Mouse (Mus musculus) intestine, embryonic 16.5 days (tissue): Measurements from ENCODE around the gene Mocs3. TPM values are rescaled to one million over a fixed set of nuclear protein-coding genes. Genes with fewer than 3 reads are reported as not detected.

Experiments
- ATAC-seq: fragments of 200-750 bp; cut with Nextera tagmentation; 2 replicates; pipeline ENCODE4 v1.8.0; 2017; ENCODE audit warnings: moderate TSS enrichment, moderate library complexity
- H3K27ac ChIP-seq: fragments of 300-500 bp; sonication (generic); 2 replicates; pipeline ENCODE4 v1.5.1; 2014; ENCODE audit warnings: mild to moderate bottlenecking, low read length
- H3K27me3 ChIP-seq: fragments of 300-500 bp; sonication (generic); replicated peaks from 2 replicates; pipeline ENCODE4 v1.6.1; 2014; ENCODE audit warnings: low read length, control low read depth, mixed read lengths; ENCODE audit not compliant: control insufficient read depth, insufficient read depth
- H3K36me3 ChIP-seq: fragments of 300-500 bp; sonication (generic); 2 replicates; pipeline ENCODE4 v1.6.1; 2014; ENCODE audit warnings: low read length, control low read depth; ENCODE audit not compliant: control insufficient read depth, insufficient read depth
- H3K4me1 ChIP-seq: fragments of 300-500 bp; sonication (generic); 2 replicates; pipeline ENCODE4 v1.6.1; 2014; ENCODE audit warnings: low read length, control low read depth, mixed read lengths; ENCODE audit not compliant: control insufficient read depth, insufficient read depth
- H3K4me2 ChIP-seq: fragments of 300-500 bp; sonication (generic); 2 replicates; pipeline ENCODE4 v1.6.1; 2014; ENCODE audit warnings: low read depth, low read length, control low read depth
- H3K4me3 ChIP-seq: fragments of 300-500 bp; sonication (generic); 2 replicates; pipeline ENCODE4 v1.5.1; 2014; ENCODE audit warnings: mild to moderate bottlenecking, low read length
- H3K9ac ChIP-seq: fragments of 300-500 bp; sonication (generic); 2 replicates; pipeline ENCODE4 v1.6.1; 2014; ENCODE audit warnings: low read depth, low read length
- H3K9me3 ChIP-seq: fragments of 300-500 bp; sonication (generic); 2 replicates; pipeline ENCODE4 v1.6.1; 2016; ENCODE audit warnings: low read length, control low read depth; ENCODE audit not compliant: control insufficient read depth
- WGBS: fragments of 180-500 bp; shearing (Covaris S2); extraction: QIAGEN DNeasy Blood & Tissue Kit; methylation state at CpG from one replicate; pipeline ENCODE4 v1.1.7; 2014; 5-methylcytosine and 5-hydroxymethylcytosine counted together
- polyA plus RNA-seq: library from polyadenylated mRNA; unstranded; fragments of >200 nt; fragmentation: Nextera tagmentation; extraction: Ambion mirVana; gene quantifications from 2 replicates; pipeline ENCODE4 v1.2.1, GENCODE M21; 2015

Mocs3 gene
- polyA plus RNA-seq, 1 experiment from 2014 or later, result 3.4 TPM

- H3K4me1 ChIP-seq, result peaks cover 17% of the 10 kb centered on the region
- no peaks in the 10 kb centered on the region for H3K9me3 ChIP-seq
- peak overlapping the region; percentile 97 for H3K4me2 ChIP-seq
- H3K9ac ChIP-seq, result peak overlapping the region; percentile 63
- 2% methylated on average over 65 of the region's 82 CpGs for WGBS
- no peaks in the 10 kb centered on the region for H3K36me3 ChIP-seq
- no peak overlapping the region for H3K27ac ChIP-seq
- peak; percentile 78 for ATAC-seq
- H3K27me3 ChIP-seq, result peaks cover 40% of the 10 kb centered on the region
- peak overlapping the region; percentile 62 for H3K4me3 ChIP-seq
These were observed 50.5 kb downstream of the Mocs3 start for GRCm38 (mm10) chr2:168280729-168281581.

- 25% methylated on average over 12 of the region's 12 CpGs for WGBS
- Histone ChIP-seq H3K27me3 (peaks cover 40% of the 10 kb centered on the region), H3K4me1 (peaks cover 19% of the 10 kb centered on the region), H3K4me2 (peak within 1 kb of the TSS; percentile 97), H3K36me3 (no peaks in the 10 kb centered on the region), H3K9ac (peak within 1 kb of the TSS; percentile 63), H3K27ac (no peak within 1 kb of the TSS), H3K4me3 (peak within 1 kb of the TSS; percentile 62), H3K9me3 (no peaks in the 10 kb centered on the region)
- ATAC-seq, result peak; percentile 10; the same call in 1 of the 2 replicates
These were observed 51.2 kb downstream of the Mocs3 start, which contains the start of gene Kcng1 for GRCm38 (mm10) chr2:168281582-168281981. Gene Kcng1 (minus strand): TSS chr2:168281736.

Other genes starting within 250 kb of the Mocs3 start
- gene Ripor3, start 220.0 kb upstream of the Mocs3 start, polyA plus RNA-seq, result 2.7 and 3.1 TPM in 2 replicates
- 7.8 and 13.9 TPM in 2 replicates for gene Pard6b, start 149.6 kb upstream of the Mocs3 start, polyA plus RNA-seq
- gene Adnp, start 23.5 kb upstream of the Mocs3 start, polyA plus RNA-seq, result 0.88 and 1.0 TPM in 2 replicates
- gene Gm20716, start 258 bp upstream of the Mocs3 start, polyA plus RNA-seq, result 8.5 and 10.2 TPM in 2 replicates
- gene Dpm1, start within 50 bp of the Mocs3 start, polyA plus RNA-seq, result 84.8 and 99.3 TPM in 2 replicates
- gene Kcng1, start 51.1 kb downstream of the Mocs3 start, polyA plus RNA-seq, result 6.1 and 6.4 TPM in 2 replicates